Mouse (Mus musculus): ENCODE results near the gene Clec2l. TPM values are rescaled to one million over a fixed set of nuclear protein-coding genes. Genes with fewer than 3 reads are reported as not detected.

Gene Clec2l
- total RNA-seq, 2 experiments from 2014 or later: 4.8 to 4.9 TPM

DNA sequence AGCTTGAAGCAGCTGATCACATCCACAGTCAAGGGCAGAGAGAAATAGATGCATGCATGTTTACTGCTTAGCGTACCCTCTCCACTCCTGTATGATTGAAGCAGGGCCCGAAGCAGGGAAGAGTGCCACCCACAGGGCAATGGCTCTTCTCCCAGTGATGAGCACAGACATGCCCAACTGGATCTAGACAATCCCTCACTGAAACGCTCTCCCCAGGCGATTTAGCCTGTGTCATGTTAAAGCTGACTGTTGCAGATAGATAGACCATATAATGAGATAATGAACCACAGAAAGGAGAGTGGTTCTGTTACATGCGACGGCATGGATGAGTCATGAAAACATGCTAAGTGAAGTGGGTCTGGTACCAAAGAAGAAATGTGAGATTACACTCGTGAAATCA is 8.4 kb downstream of the Clec2l start:
- DNase-seq: no peak

DNA sequence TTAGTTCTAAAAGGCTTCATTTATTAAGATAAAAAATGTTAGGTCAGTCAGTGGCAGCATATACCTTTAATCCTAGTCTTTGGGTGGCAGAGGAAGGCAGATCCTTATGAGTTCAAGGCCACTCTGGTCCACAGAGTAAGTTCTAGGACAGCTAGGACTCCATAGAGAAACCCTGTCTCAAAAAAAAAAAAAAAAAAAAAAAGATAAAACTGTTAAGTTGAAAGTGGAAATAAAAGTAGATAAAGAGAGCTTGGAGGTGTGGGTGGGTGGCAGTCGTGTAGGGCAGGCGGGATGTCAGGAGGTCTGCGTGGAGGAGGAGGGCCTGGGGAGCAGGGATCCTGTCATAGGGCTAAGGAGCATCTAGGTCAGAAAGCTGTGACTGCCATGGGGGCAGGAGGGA is 9.1 kb downstream of the Clec2l start:
- DNase-seq: no peak

DNA sequence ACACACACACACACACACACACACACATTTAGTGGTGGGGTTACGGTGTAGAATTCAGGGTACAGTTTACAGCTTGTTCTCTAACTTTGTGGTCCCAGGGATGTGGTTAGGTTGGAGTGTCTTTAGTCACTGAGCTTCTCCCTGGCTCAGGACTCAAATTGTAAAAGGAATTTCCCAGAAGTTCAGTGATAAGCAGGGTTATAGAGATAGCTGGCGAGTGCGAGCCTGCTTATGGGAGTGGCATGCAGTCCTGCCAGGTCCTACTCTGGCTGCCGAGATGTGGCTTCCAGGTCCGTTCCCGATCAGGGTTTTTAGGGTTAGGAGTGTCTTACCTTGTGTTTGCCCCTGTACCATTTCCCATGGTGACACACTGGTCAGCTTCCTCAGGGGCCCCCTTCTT is 13.3 kb downstream of the Clec2l start:
- no peak for DNase-seq

DNA sequence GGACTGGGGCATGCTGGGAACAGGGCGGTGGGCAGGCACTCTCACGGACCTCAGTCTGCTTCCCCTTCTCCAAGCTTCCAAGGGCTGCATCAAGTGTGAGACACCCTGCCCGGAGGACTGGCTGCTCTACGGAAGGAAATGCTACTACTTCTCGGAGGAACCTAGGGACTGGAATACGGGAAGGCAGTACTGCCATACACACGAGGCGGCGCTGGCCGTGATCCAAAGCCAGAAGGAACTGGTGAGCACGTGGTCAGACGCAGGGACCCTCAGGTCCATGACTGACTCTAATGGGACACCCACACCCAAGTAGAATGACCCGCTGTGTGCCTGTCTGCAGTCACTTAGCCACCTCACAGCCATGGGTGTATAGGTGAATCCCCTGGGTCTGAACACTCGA is 13.9 kb downstream of the Clec2l start:
- DNase-seq: peak; percentile 22

DNA sequence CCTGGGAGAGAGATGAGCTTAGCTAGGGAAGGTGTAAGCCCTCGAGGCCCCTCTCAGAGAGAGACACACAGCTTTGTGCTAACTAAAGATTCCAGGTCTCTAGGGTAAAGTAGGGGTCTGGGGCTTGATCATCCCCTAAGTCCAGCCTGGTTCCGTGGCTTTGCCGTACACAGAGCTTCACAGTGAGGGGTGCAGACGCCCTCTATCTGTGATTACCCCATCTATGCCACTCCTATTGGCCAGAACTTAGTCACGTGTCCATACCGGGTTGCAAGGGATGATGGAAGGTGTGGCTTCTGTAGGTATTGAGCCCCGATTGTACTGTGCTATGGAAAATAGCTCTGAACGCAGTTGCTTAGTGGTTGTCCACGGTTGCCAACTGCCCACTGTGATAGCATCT is 14.8 kb downstream of the Clec2l start:
- no peak for DNase-seq

DNA sequence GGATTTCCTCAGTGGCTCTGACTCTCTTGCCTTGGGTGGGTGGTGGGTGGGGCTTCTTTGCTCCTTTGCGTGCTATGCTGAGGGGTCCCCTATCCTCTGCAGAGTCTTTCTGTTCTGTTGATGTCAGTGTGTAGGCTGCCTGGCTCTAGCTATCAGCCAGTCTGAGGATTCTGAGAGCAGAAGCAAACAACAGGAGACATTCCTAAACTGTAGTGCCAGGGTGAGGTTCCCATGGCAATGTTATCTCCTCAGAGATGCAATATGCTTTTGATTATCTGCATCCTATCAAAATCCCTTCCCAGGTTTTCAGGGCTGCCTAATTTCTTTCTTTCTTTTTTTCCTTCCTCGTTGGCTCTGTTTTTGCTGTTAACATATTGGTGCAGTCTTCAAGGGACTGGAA is 19.7 kb downstream of the Clec2l start:
- no peak for DNase-seq

DNA sequence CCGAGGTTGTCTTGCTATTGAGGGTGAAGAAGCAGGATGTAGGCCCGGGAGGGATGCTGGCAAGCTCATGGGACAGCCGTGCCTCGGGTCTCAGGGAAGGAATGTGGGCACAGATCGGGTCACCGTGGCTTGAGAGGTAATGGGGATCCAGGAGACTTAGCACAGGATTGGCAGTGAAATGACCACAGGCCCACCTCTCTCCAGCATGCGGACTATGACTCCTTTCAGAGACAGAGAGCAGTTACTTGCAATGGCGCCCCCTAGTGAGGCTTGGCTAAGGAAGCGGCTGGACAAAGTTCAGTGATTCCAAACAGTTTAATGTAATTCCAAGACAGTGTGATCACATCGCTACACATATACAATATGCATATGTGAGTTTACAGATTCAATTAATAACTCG is 24.3 kb downstream of the Clec2l start:
- peak; percentile 53 for DNase-seq

DNA sequence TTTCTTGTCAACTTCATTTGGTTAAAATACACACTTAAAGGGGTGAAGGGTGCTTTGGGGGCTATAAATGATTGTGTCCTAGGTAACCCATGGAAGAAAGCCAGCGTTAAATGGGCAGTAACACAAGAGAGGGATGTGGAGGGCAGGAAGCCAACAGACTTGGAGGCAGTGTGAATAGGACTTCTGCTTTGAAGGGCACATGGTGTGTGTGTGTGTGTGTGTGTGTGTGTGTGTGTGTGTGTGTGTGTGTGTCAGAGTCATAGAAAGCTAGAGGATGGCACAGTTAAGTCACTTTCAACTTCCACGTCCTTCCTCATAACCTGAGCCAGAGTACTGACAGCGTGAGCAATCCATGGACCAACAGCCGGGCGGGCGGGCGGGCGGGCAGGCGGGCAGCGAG is 26.0 kb downstream of the Clec2l start:
- peak; percentile 61 for DNase-seq

DNA sequence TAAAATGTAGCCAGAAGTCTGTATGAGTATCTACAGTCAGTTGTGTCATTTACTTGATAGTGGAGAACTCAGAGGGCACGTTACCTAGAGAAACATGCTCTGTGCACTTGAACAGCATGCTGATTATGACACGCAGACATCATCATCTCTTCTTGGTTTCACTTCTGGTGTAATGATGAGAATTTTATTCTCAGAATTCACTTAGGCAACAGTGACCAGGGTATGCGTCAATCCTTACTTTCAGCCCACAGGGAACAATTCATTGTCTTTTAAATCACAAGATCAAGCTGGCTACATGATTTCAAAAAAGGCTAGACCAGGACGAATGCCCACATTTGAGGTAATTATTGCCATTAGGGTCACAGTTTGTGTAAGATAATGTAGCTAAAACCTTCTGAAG is 27.7 kb downstream of the Clec2l start:
- DNase-seq: no peak

DNA sequence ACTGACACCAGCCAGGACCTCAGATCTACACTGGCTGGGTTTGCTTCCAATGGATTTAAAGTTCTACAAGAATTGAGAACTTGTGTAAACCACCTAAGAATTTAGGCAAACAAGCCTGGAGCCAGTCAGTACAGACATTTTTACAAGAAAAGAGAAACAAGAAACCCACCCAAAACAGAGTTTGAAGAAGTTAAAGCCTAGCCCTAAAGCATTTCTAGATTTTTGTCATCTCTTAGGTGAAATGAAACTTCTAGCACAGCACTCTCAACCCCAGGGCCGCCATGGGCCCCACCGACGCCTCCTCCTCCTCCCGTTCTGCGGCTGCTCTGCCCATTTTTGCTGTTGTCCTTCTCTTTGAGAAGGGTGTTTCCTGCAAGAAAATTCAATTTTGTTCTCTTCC is 28.2 kb downstream of the Clec2l start:
- no peak for DNase-seq

DNA sequence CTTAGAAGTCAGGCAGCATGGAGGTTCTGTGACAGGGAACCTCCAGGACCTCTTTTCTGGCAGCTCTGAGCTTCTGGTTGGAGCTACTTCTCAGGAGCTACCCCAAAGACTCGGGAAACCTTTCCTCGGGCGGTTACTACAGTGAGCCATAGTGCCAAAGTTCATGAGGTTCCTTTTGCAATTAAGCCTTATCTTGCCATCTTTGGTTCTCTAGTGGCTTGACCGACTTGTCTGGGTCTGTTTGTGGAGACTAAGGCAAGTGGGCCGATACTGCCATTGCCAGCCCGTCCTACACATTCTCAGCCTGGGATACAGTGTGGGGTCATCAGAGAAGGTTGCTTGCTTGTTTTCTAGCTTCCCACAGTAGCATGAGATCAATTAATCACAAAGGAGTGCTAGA is 29.7 kb downstream of the Clec2l start:
- no peak for DNase-seq

DNA sequence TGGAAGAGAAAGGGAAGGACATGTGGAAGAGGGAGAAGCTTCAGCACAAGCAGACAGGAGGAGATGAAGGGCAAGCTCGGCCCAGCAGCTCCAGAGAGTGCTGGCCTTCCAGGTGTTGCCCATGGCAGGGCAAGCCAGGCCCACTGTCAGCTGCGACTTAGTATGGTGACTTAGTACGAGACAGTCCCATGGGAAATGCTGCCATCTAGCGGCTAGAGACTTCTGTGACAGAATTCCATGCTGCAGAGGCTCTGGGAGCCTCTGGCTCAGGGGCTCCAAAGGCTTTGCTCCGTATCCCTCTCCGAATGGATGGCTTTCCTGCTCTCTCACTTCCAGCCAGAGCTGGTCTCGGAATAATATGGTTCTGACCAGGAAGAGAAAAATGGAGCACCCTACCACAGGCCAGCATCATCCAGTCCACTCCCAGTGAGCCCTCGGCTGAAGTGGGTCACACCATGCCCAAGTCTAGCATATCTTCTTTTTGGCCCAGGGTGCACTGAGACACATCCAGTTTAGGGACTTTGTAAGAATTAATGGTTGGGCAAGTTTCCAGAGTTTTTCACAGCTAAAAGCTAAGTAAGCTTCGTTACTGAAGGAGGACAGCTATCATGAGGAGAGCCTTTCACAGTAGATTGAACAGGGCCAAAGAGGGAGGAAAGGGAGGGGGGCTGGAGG is 32.6 kb downstream of the Clec2l start:
- peak; percentile 89 for DNase-seq

DNA sequence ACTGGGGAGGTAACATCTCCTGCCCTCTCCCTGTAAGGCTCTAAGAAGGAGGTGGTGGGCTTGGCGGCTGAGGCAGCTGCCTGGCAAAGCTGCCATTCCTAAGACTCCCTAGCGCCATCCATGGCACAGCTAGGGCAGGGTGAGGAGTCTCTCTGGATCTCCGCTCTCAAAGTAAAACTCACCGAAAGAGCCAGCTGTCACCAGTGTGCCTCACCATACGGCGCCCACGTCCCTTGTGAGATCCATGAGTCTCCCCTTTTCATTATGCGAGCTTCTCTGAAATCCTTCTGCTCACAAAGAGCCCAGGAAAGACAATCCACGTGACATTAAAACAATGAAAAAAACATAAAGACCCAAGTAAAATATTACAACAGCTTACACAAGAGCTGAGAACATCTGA is 33.7 kb downstream of the Clec2l start:
- DNase-seq: no peak

DNA sequence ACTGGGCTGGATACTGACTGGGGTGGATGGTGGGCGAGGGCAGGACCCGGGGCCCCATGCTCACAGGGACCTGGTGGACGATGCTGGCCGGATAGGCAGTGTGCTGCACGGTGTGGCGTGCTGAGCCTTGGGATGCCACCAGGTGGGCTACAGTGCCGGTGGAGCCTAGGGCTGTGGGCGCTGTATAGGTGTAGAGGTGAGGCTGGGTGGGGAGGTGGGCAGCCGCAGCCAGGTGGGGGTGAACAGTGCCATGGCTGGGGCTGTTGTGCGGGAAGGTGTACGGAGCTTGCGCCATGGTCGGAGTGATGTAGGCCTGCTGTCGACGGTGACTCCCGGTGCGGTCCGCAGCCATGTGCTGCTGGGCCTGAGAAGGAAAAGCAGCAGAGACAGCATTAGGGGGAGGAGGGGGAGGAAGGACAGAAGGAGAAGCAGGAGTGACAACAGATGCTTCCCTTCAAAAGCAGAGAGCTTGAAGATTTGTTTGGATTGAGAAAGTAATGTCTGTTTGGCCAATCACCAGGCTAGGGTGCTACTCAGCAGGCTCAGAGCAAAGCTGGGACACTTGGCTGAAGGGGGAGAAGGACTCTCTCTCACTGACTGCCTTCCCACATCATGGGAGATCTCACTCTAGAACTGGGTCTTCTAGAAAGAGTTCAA is 35.5 kb downstream of the Clec2l start:
- DNase-seq: no peak

DNA sequence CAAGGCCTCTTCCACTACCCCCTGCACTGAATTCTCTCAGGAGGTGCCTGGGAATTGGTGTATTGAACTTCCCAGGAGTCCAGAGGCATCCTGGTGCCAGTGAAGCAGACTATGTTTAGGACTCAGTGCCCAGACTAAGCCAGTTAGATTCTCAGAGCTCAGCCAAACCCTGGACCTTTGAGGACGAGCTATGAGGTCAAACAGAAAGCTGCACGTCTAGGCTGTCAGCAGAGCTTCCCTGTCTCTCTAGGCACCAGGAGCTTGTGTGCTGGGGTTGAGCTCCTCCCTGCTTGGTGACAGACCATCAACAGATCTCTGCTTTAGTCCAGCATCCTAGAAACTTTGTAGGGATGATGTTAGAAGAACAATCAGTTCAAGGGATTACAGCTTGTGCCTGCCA is 38.6 kb downstream of the Clec2l start:
- no peak for DNase-seq

DNA sequence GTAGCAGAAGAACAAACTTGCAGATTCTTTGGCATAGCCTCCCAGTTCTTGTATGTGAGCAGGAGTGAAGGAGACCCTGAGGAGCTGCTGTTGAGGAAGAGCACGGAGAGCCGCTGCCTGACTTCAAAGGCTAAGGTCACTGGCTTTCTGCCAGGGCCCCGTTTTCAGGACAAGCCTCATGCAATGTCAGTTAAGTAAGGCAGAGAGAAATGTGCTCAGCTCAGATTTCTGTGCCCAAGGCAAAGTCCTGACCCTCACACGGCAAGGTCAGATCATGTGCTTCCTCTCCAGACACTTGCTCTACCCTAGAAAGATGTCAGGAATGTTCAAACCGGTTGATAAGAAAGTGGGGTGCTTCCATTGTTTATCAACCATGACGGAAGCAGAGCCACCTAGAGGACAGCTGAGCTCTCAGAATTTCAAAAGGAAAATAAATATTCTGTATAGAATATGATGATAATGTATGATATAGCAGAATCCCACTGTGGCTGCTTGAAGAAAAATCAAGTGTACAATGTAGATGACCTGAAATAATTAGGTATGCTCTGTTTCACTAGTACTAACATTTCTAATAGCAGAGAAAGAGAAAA is 40.0 kb downstream of the Clec2l start:
- peak; percentile 58 for DNase-seq

DNA sequence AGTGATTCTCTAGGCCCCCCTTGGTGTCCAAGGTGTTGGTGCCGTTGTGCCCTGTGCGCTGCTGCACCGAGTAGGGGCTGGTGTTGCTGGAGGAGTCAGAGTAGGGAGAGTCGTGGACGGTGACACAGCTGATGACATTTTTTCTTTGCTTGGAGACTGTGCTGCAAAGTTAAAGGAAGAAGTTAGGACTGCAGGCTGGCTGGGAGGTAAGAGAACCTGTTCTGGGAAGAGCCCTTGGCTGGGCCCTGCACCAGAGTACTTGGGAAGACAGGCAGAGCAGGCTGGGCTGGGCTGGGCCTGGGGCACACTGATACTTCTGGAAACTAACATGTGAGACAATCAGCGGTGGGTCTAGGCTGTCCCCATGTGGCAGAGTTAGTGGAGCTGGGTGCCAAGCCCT is 40.7 kb downstream of the Clec2l start:
- no peak for DNase-seq

DNA sequence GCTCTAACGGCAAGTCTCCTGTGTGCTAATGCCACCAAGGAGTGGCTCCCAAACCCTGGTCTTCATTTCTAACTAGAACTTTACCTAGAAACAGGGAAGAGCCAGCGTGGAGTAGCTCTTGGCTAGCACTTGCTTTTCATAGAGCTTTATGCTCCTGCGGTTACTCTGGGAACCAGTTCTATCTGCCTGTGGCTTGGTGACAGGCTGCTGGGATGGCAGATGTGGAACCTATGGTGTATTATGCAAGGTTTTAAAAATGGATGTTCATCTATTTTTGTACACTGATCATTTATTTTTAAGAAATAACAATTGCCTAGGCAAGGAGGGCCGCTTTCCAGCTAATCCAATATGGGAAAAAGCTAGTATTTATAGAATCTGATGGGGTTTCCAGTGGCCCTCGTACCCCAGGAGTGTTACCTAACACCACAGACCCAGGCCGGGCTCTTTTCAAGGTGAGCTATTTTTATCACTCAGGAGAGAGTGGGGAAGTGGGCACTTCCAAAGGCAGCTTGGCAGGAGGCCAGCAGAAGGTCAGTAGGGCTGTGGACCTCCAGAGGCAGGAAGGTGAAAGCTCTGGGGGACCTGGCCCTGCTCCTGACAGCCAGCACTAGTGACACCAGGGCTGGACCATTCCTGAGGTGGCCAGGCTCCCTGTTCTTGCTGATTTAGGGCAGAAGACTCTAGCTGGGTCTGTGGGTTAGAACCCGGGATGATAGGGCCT is 41.6 kb downstream of the Clec2l start:
- DNase-seq: peak; percentile 78

DNA sequence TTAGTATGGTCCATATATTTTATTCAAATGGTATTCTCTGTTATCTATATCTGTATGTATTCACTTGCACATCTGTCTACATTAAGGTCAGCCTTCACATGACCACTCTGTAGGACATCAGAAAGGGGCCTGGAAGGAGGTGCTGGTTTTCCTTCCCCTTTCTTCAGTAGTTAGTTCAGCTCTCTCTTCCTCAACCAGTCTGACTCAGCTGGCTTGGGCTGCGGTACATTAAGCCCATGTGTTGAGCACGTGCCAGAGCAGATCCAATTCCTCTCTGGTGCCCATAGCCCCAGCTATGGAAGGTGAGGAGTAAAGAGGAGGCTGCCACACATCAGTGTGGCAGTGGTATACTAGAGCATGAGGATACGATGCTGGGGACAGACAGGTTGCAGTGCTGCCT is 47.6 kb downstream of the Clec2l start:
- no peak for DNase-seq

DNA sequence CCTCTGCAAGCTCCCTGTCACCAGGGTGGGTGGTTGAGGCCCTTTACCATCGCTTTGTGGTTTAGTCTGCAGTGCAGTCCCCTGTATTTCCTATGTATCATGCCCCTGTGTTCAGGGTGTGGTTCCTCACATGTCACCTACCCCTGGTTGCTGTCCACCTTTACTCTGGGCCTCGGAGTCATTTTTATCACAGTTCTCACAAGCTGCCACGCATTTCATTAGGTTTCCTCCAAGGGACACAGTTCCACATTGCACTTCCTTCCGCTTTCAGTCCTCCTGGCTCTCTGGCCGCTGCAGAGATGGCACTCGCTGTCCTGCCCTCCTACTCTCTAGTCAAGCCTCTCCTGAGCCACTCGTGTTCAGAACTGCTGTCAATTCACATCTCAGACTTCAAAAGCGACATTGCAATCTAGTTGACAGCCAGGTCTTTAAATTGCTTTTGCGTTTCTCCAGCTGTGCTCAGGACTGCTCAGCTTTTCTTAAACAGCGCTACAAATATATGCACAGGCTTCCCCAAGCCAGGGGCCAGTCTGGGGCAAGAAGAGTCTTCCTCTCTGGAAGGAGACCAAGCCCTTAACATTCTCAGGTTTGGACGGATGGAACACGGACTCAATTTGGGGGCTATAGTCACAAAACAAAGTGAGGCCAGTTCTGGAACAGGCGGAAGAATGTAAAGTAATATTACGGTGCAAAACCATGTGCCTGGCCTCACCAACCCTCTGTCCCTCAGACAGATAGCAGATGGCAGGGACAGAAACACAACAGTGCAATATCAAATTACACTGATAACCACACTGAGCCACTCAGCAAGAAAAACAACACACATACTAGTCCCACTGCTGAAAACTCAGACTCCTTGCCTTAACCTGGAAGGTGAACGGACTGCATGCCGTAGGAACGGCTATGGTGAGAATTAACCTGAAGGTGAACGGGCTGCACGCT is 51.4 kb downstream of the Clec2l start:
- no peak for DNase-seq

DNA sequence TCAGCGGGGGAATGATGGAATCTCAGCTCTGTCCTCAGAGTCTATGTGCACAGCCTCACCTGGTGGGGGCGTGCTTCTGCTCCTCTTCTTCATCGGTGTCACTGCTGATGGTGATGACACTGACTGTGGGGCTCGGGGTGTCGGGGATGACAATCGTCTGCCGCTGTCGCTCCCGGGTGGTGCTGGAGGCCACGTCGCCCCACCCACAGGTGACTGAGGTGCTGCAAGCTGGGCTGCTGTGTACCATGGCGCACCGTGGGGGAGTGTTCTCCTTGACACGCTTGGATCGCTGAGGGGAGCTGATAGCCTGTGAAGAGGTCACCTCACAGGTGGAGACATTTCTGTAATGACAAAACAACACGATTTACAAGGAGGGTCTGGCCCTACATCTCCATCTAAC is 53.0 kb downstream of the Clec2l start:
- no peak for DNase-seq

DNA sequence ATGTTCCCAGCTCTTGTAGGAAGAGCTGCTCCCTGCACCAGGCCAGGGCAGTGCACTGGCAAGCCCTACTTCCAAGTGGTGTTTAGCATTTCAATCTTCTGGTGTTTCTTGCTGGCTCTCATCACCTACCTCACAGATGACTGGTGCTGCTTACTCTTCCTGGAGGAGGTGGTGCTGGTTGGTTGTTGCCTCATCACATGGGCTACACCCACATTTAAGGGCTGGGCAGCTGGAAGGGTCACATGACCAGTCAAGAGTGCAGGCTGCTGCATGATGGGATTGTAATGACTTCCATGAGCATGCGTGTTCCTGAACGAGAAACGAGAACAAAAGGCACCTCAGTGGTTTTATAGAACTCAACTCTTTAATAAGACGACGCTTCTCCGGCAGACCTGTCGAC is 55.8 kb downstream of the Clec2l start:
- no peak for DNase-seq
